Mouse (Mus musculus): ENCODE results near the gene Nucb1. TPM values are rescaled to one million over a fixed set of nuclear protein-coding genes. Genes with fewer than 3 reads are reported as not detected.
"Not testable (repeated sequence)": the region's sequence is repeated elsewhere in the genome, so short reads cannot be mapped to it uniquely, and the experiment has no call there.

The Nucb1 gene
- polyA plus RNA-seq, 1 experiment from 2014 or later, result 159 TPM

DNA sequence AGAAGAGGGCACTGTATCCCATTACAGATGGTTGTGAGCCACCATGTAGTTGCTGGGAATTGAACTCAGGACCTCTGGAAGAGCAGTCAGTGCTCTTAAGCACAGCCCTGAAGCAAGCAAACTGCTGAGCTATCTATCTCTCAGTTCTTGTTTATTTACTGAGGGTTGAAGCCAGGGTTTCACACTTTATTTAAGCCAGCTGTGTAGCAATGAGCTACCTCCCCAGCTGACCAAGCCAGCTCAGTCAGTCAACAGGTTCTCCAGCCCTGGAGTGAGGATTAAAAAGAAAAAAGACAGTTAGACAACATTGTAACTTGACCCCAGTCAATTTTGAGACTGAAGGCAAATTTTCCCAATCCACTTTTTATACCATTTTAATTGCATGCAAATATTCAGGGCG is 25.5 kb upstream of the Nucb1 start:
- Histone ChIP-seq H3K4me2 (ENCODE audit: low read length) (no peak overlapping the region), H3K36me3 (ENCODE audit: control insufficient read depth, insufficient read depth, low read length) (no peaks in the 10 kb centered on the region), H3K9ac (ENCODE audit: low read length) (no peak overlapping the region), H3K4me3 (ENCODE audit: control insufficient read depth in 1 of 2, insufficient read depth in 1 of 2, low read depth in 1 of 2, low read length in 2 of 2) (no peak overlapping the region), H3K27me3 (ENCODE audit: control insufficient read depth, insufficient read depth, low read length) (no peaks in the 10 kb centered on the region), H3K27ac (replicated peaks in 1 of 2; ENCODE audit: control insufficient read depth in 1 of 2, insufficient read depth in 1 of 2, low read depth in 2 of 2, low read length in 2 of 2) (no peak overlapping the region), H3K4me1 (ENCODE audit: control insufficient read depth in 2 of 2, insufficient read depth in 2 of 2, low read length in 2 of 2) (peaks cover 3 to 9% of the 10 kb centered on the region in 2 experiments; a peak in 3 of 4 replicates), H3K9me3 (ENCODE audit: control insufficient read depth, low read length) (no peaks in the 10 kb centered on the region)
- ATAC-seq (ENCODE audit: insufficient number of reproducible peaks, insufficient read depth, low FRiP score, low read depth), result no peak
- WGBS, result 82% methylated on average over 1 of the region's 1 CpGs

DNA sequence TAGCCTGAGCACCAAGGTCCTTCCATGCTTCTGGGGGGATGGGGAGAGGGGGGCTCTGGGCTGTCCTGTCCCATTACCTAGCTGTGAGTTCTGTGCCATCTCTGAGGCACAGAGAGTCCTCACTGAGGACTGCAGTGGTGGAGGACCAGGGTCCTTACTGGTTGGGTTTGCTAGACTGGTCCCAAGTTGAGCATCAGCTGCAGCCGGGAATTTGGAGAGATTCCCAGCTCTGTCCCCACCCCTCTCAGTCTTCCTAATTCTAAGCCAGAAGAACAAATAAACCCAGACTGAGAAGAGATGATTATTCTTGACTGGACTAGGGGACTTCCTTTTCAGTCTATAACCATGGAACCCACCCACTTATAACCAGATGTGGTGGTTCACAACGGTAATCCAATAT is 20.4 kb upstream of the Nucb1 start:
- WGBS, result 41% methylated on average over 2 of the region's 2 CpGs
- peaks cover 15 to 18% of the 10 kb centered on the region in 2 experiments for H3K4me1 ChIP-seq (ENCODE audit: control insufficient read depth in 2 of 2, insufficient read depth in 2 of 2, low read length in 2 of 2)
- no peak for ATAC-seq (ENCODE audit: insufficient number of reproducible peaks, insufficient read depth, low FRiP score, low read depth)
- H3K4me3 ChIP-seq (ENCODE audit: control insufficient read depth in 1 of 2, insufficient read depth in 1 of 2, low read depth in 1 of 2, low read length in 2 of 2), result no peak overlapping the region
- H3K27ac ChIP-seq (replicated peaks in 1 of 2; ENCODE audit: control insufficient read depth in 1 of 2, insufficient read depth in 1 of 2, low read depth in 2 of 2, low read length in 2 of 2), result no peak overlapping the region
- H3K4me2 ChIP-seq (ENCODE audit: low read length), result no peak overlapping the region
- H3K36me3 ChIP-seq (ENCODE audit: control insufficient read depth, insufficient read depth, low read length), result no peaks in the 10 kb centered on the region
- H3K27me3 ChIP-seq (ENCODE audit: control insufficient read depth, insufficient read depth, low read length), result no peaks in the 10 kb centered on the region
- H3K9me3 ChIP-seq (ENCODE audit: control insufficient read depth, low read length), result no peaks in the 10 kb centered on the region
- no peak overlapping the region for H3K9ac ChIP-seq (ENCODE audit: low read length)

DNA sequence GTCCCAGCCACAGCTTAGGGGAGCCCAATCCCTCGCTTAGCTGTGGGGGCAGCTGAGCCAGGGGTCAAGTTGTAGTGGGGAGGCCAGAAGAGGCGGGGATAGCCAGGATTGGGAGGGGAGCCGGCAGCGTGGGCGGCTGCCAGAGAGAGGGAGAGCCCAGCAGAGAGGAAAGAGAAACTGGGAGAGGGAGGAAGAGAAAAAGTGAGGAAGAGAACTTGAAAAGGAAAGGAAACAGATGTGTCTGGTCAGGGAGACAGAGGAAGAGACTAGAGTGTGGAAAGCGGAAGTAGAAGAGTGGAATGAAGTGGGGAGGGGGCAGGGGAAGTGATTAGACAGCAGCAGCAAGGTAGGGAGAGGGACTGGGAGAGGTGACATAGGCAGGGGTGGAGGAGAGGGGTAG is 19.3 kb upstream of the Nucb1 start:
- Histone ChIP-seq H3K27me3 (ENCODE audit: control insufficient read depth, insufficient read depth, low read length) (no peaks in the 10 kb centered on the region), H3K4me1 (ENCODE audit: control insufficient read depth in 2 of 2, insufficient read depth in 2 of 2, low read length in 2 of 2) (peaks cover 23 to 29% of the 10 kb centered on the region in 2 experiments), H3K9me3 (ENCODE audit: control insufficient read depth, low read length) (no peaks in the 10 kb centered on the region), H3K36me3 (ENCODE audit: control insufficient read depth, insufficient read depth, low read length) (peaks cover 3% of the 10 kb centered on the region; the same call in 1 of the 2 replicates), H3K9ac (ENCODE audit: low read length) (peak overlapping the region; percentile 34; the same call in 1 of the 2 replicates), H3K4me2 (ENCODE audit: low read length) (peak overlapping the region; percentile 26; the same call in 1 of the 2 replicates), H3K27ac (replicated peaks in 1 of 2; ENCODE audit: control insufficient read depth in 1 of 2, insufficient read depth in 1 of 2, low read depth in 2 of 2, low read length in 2 of 2) (0 out of 4 replicates have a peak overlapping the region, but pooled peaks of 1 of the 2 experiments have one; percentile 44), H3K4me3 (ENCODE audit: control insufficient read depth in 1 of 2, insufficient read depth in 1 of 2, low read depth in 1 of 2, low read length in 2 of 2) (no peak overlapping the region)
- 10% methylated on average over 6 of the region's 6 CpGs for WGBS
- no peak for ATAC-seq (ENCODE audit: insufficient number of reproducible peaks, insufficient read depth, low FRiP score, low read depth)

DNA sequence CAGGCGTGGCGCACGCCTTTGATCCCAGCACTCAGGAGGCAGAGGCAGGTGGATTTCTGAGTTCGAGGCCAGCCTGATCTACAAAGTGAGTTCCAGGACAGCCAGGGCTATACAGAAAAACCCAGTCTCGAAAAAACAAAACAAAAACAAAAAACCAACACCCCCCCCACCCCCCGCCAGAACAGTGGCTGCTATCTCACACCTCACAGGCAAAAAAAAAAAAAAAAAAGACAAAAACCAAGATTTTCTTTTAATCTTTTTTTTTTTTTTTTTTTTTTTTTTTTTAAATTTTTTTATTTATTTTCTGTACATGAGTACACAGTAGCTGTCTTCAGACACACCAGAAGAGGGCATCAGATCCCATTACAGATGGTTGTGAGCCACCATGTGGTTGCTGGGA is 17.0 kb upstream of the Nucb1 start:
- Histone ChIP-seq H3K4me1 (ENCODE audit: control insufficient read depth in 2 of 2, insufficient read depth in 2 of 2, low read length in 2 of 2) (peaks cover 27 to 44% of the 10 kb centered on the region in 2 experiments), H3K36me3 (ENCODE audit: control insufficient read depth, insufficient read depth, low read length) (peaks cover 22% of the 10 kb centered on the region), H3K27ac (replicated peaks in 1 of 2; ENCODE audit: control insufficient read depth in 1 of 2, insufficient read depth in 1 of 2, low read depth in 2 of 2, low read length in 2 of 2) (0 out of 4 replicates have a peak overlapping the region, but pooled peaks of 1 of the 2 experiments have one; percentile 98)
- ATAC-seq (ENCODE audit: insufficient number of reproducible peaks, insufficient read depth, low FRiP score, low read depth); H3K9ac ChIP-seq (ENCODE audit: low read length); H3K9me3 ChIP-seq (ENCODE audit: control insufficient read depth, low read length); H3K27me3 ChIP-seq (ENCODE audit: control insufficient read depth, insufficient read depth, low read length); H3K4me2 ChIP-seq (ENCODE audit: low read length); H3K4me3 ChIP-seq (ENCODE audit: control insufficient read depth in 1 of 2, insufficient read depth in 1 of 2, low read depth in 1 of 2, low read length in 2 of 2): not testable (repeated sequence)
- WGBS, result 84% methylated on average over 6 of the region's 6 CpGs

DNA sequence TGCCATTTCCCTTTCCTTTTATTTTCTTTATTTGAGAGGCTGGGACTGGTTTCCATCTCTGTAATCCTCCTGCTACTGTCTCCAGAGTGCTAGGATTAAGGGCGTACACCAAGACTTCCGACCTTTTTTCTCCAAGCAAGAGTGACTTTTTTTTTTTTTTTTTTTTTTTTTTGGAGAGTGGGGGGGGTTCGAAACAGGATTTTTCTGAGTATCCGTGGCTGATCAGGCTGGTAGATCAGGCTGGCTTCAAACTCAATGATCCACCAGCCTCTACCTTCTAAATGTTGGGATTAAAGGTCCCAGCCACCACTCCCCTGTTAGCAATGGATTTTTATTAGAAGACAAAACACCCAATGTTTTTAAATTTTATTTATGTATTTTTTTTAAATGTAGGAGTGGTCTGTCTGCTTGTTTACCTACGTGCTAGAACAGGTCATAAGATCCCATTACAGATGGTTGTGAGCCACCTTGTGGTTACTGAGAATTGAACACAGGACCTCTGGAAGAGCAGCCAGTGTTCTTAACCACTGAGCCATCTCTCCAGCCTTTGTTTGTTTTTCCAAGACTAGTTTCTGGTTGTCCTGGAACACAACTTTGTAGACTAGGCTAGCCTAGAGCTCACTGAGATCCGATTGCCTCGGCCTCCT is 16.4 kb upstream of the Nucb1 start:
- Histone ChIP-seq H3K36me3 (ENCODE audit: control insufficient read depth, insufficient read depth, low read length) (peaks cover 22% of the 10 kb centered on the region), H3K9ac (ENCODE audit: low read length) (peak overlapping the region; percentile 94), H3K9me3 (ENCODE audit: control insufficient read depth, low read length) (no peaks in the 10 kb centered on the region), H3K27me3 (ENCODE audit: control insufficient read depth, insufficient read depth, low read length) (no peaks in the 10 kb centered on the region), H3K27ac (replicated peaks in 1 of 2; ENCODE audit: control insufficient read depth in 1 of 2, insufficient read depth in 1 of 2, low read depth in 2 of 2, low read length in 2 of 2) (peak overlapping the region; percentile 87 to 98), H3K4me3 (ENCODE audit: control insufficient read depth in 1 of 2, insufficient read depth in 1 of 2, low read depth in 1 of 2, low read length in 2 of 2) (peak overlapping the region; percentile 65 to 77), H3K4me1 (ENCODE audit: control insufficient read depth in 2 of 2, insufficient read depth in 2 of 2, low read length in 2 of 2) (peaks cover 29 to 46% of the 10 kb centered on the region in 2 experiments), H3K4me2 (ENCODE audit: low read length) (peak overlapping the region; percentile 82)
- WGBS, result 17% methylated on average over 7 of the region's 7 CpGs
- no peak for ATAC-seq (ENCODE audit: insufficient number of reproducible peaks, insufficient read depth, low FRiP score, low read depth)

DNA sequence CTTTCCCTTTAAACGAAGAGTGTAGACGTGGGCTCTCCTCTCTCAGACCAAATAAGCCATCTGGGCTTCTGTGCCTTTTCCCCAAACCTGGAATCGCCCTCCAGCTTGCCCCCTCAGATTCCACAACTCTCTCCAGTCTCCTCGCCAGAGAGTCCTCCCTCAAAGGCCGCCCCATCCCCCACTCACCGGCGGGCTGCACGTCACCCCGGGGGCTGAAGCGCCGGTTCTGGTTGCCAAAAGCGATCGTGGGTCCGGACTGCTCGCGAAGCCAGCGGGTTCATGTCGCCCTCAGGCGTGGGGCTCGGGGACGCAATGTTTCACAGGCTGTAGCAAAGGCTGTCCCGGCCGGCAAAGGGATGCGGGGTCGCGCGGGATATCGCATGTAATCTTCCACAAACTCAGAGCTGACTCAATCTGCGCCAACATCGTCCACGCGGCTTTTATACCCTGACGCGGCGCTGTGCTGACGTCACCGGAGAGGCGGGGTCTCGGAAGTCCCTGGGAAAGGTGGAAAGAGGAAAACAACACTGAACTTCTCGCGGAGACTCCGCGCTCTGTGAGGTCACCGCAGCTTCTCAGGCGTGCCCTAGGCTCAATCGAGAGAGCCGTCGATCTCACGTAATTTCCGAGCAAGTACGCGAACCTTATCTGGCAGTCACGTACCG is 15.7 kb upstream of the Nucb1 start, which contains the start of the genes Ppp1r15a and Plekha4:
TSS of gene Ppp1r15a (minus strand) at position 460 of the 665 bp plus-strand sequence.
TSS of gene Plekha4 (plus strand) at position 522 of the 665 bp plus-strand sequence.
- Histone ChIP-seq H3K27me3 (ENCODE audit: control insufficient read depth, insufficient read depth, low read length) (no peaks in the 10 kb centered on the region), H3K9me3 (ENCODE audit: control insufficient read depth, low read length) (no peaks in the 10 kb centered on the region), H3K9ac (ENCODE audit: low read length) (peak within 1 kb of the TSS; percentile 94), H3K4me2 (ENCODE audit: low read length) (peak within 1 kb of the TSS; percentile 82), H3K27ac (replicated peaks in 1 of 2; ENCODE audit: control insufficient read depth in 1 of 2, insufficient read depth in 1 of 2, low read depth in 2 of 2, low read length in 2 of 2) (peak within 1 kb of the TSS; percentile 87 to 98), H3K4me1 (ENCODE audit: control insufficient read depth in 2 of 2, insufficient read depth in 2 of 2, low read length in 2 of 2) (peaks cover 29 to 46% of the 10 kb centered on the region in 2 experiments), H3K4me3 (ENCODE audit: control insufficient read depth in 1 of 2, insufficient read depth in 1 of 2, low read depth in 1 of 2, low read length in 2 of 2) (peak within 1 kb of the TSS; percentile 65 to 77), H3K36me3 (ENCODE audit: control insufficient read depth, insufficient read depth, low read length) (peaks cover 22% of the 10 kb centered on the region)
- under 1% methylated on average over 54 of the region's 54 CpGs for WGBS
- peak; percentile 75 for ATAC-seq (ENCODE audit: insufficient number of reproducible peaks, insufficient read depth, low FRiP score, low read depth)

DNA sequence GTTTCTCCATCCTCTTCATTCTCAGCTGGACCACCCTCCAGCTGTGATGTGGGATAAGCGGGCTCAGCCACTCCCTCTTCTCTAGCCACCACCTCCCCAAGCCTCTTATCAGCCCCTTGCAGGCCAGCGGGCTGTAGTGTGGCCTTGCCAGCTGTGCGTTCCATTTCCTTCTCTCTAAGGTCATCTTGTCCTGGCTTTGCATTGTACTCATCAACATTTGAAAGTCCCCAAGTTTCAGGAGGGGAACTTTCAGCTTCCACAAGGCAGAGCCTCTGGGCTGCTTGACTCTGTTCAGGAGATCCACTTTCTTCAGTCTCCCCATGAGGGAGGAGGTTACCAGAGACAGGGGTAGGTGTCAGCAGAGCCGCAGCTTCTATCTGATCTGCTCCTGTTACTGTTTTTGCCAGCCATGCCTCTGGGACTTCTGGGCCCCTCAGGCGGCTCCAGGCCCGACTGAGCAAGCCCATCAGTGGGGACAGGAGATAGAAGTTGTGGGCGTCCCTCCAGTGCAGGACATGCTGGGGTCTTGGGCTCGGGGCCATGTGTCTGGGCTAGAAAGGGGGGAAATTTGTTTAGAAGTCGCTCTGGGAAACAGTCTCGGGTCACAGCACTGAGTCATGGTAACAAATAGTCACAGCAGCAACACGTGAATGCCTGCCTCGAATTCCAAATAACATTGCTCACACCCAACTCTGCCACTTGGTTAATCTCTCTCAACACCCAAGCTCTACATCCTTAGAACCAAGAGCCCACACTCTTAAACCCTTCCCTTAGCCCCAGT is 14.8 kb upstream of the Nucb1 start:
- Histone ChIP-seq H3K4me3 (ENCODE audit: control insufficient read depth in 1 of 2, insufficient read depth in 1 of 2, low read depth in 1 of 2, low read length in 2 of 2) (peak overlapping the region; percentile 65 to 77), H3K4me1 (ENCODE audit: control insufficient read depth in 2 of 2, insufficient read depth in 2 of 2, low read length in 2 of 2) (peaks cover 22 to 37% of the 10 kb centered on the region in 2 experiments), H3K36me3 (ENCODE audit: control insufficient read depth, insufficient read depth, low read length) (peaks cover 22% of the 10 kb centered on the region), H3K9ac (ENCODE audit: low read length) (peak overlapping the region; percentile 94), H3K27me3 (ENCODE audit: control insufficient read depth, insufficient read depth, low read length) (no peaks in the 10 kb centered on the region), H3K4me2 (ENCODE audit: low read length) (peak overlapping the region; percentile 82), H3K27ac (replicated peaks in 1 of 2; ENCODE audit: control insufficient read depth in 1 of 2, insufficient read depth in 1 of 2, low read depth in 2 of 2, low read length in 2 of 2) (peak overlapping the region; percentile 87 to 98), H3K9me3 (ENCODE audit: control insufficient read depth, low read length) (no peaks in the 10 kb centered on the region)
- ATAC-seq (ENCODE audit: insufficient number of reproducible peaks, insufficient read depth, low FRiP score, low read depth), result peak; percentile 29; the same call in 1 of the 2 replicates
- 3% methylated on average over 12 of the region's 12 CpGs for WGBS
